Mouse (Mus musculus): ENCODE data around the gene Tcf20. TPM values are rescaled to one million over a fixed set of nuclear protein-coding genes. Genes with fewer than 3 reads are reported as not detected.

The Tcf20 gene
- polyA plus RNA-seq, 1 experiment from 2014 or later, result 14.7 TPM

DNA sequence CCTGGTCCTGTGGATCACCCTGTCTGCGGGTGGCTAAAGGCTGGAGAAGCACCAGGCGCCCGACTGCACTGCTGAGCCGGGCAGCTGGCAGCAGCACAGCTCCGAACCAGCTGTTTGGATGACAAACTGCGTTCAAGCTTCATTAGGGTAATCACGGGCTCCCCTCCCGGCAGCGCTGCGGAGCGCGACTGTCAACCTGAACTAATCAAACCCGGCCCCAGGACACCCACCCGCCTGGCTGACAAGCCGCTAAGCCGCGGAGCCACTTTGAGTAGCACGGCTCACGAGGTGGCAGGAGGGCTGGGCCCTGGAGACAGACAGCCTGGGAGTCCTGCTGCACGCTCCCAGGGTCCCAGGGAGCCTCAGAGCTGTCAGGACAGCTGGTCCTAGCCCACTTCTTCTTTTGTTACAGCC is 35.4 kb downstream of the Tcf20 start:
- peak overlapping the region; percentile 78 for H3K27ac ChIP-seq
- 3% methylated on average over 20 of the region's 20 CpGs for WGBS
- no peaks in the 10 kb centered on the region for H3K9me3 ChIP-seq
- H3K4me2 ChIP-seq, result peak overlapping the region; percentile 30
- ATAC-seq (ENCODE audit: low FRiP score), result peak; percentile 68
- peaks cover 83% of the 10 kb centered on the region for H3K4me1 ChIP-seq
- H3K4me3 ChIP-seq (replicated peaks), result no peak overlapping the region
- no peaks in the 10 kb centered on the region for H3K36me3 ChIP-seq (replicated peaks)
- peaks cover 62% of the 10 kb centered on the region for H3K27me3 ChIP-seq
- 0 out of 2 replicates have a peak overlapping the region, but pooled peaks have one; percentile 17 for H3K9ac ChIP-seq

DNA sequence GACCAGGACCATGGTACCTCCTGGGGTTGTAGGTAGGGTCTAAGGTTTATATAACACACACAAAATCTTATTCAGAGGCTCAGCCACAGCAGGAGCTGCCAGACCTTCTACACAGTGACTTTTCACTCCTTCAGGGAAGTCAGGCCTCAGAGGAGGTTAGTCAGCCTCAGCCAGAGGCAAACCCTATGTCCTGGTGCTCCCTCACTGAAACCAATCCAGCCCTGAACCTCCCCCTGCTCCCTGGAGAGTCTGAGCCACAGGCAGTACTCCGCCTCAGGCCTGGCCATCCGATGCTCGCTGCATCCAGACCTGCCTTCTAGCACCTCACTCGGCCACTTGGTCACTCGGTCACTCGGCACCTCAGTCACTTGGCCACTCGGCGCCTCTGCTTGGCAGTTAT is 37.4 kb downstream of the Tcf20 start:
- H3K27me3 ChIP-seq, result peaks cover 48% of the 10 kb centered on the region
- H3K4me1 ChIP-seq, result peaks cover 80% of the 10 kb centered on the region
- no peaks in the 10 kb centered on the region for H3K36me3 ChIP-seq (replicated peaks)
- no peak overlapping the region for H3K27ac ChIP-seq
- no peaks in the 10 kb centered on the region for H3K9me3 ChIP-seq
- H3K4me3 ChIP-seq (replicated peaks), result no peak overlapping the region
- no peak overlapping the region for H3K4me2 ChIP-seq
- no peak overlapping the region for H3K9ac ChIP-seq
- no peak for ATAC-seq (ENCODE audit: low FRiP score)
- WGBS, result 71% methylated on average over 8 of the region's 8 CpGs

DNA sequence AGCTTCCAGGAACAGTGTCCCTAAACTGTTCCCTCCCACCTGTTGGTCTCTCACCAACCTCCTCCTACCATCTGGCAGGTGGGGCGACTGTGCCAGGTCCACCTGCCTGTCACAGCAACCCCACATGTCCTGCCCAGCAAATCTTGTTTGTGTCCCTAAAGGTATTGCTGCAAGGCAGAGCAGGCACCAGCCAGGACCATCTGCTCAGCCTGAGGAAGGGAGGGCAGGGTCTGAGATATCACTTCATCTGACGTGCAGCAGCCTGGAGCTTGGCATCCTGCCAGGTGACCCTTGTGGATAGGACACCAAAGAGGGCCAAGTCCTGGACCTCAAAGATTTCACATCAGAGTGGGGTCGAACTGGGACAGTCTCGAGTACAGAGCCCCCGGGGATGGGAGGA is 40.2 kb downstream of the Tcf20 start:
- H3K4me2 ChIP-seq, result no peak overlapping the region
- H3K9me3 ChIP-seq, result no peaks in the 10 kb centered on the region
- WGBS, result 67% methylated on average over 5 of the region's 5 CpGs
- H3K4me1 ChIP-seq, result peaks cover 58% of the 10 kb centered on the region
- H3K27ac ChIP-seq, result no peak overlapping the region
- no peak overlapping the region for H3K4me3 ChIP-seq (replicated peaks)
- no peak for ATAC-seq (ENCODE audit: low FRiP score)
- H3K36me3 ChIP-seq (replicated peaks), result no peaks in the 10 kb centered on the region
- H3K9ac ChIP-seq, result no peak overlapping the region
- H3K27me3 ChIP-seq, result peaks cover 26% of the 10 kb centered on the region

DNA sequence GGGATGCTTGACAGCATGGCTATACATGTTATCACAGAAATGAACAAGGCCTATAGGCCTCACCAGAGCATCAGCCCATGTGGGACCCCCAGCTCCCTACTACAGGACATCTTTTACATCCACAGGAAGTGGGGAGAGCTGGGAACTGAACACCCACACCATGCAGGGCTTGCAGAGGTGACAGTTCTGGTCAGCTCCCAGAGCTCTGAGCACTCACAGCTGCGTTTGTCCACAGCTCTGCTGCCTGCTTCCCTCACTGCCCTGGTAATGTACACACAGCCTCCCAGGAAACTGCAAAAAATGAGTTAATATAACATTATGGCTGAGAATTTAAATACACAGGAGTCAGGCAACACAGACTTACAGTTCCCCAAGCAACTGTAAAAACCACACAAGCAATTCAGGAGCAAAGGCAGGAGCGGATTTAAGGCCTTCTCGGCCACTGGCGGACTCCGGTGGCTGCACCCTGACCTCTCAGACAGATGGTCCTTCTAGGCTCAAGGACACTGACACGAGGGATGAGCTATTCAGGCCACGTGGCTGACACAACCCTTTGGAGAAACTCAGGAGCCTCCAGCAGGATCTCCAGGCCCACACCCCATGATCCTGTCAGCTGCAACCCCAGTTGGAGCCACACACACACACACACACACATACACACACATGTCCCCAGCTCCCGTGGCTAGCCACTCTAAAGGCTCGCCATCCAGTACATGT is 43.0 kb downstream of the Tcf20 start:
- H3K27me3 ChIP-seq, result 0 out of 2 replicates have a peak, but pooled peaks cover 8% of the 10 kb centered on the region
- H3K4me3 ChIP-seq (replicated peaks), result no peak overlapping the region
- H3K9ac ChIP-seq, result no peak overlapping the region
- WGBS, result 79% methylated on average over 9 of the region's 9 CpGs
- H3K9me3 ChIP-seq, result no peaks in the 10 kb centered on the region
- H3K4me2 ChIP-seq, result no peak overlapping the region
- H3K4me1 ChIP-seq, result peaks cover 56% of the 10 kb centered on the region
- no peak overlapping the region for H3K27ac ChIP-seq
- H3K36me3 ChIP-seq (replicated peaks), result no peaks in the 10 kb centered on the region
- ATAC-seq (ENCODE audit: low FRiP score), result no peak

DNA sequence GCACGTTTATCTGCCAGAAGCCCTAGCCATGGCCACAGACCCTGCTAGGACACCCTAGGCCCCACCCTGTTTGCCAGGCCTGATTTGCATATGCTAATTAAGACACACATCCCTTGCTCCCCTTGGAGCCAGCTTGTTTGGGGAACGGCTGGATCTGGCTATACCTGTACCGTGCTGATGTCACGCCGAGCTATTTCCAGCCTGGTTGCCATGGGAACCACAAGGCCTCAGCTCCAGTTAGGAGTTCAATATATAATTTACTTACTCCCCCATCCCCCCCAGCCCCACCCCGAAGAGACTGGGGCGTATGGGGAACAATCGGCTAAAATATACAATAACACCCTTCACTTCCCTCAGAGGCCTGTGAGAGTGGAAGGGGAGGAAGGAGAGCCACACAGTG is 45.9 kb downstream of the Tcf20 start:
- Histone ChIP-seq H3K4me1 (peaks cover 60% of the 10 kb centered on the region), H3K9me3 (no peaks in the 10 kb centered on the region), H3K9ac (no peak overlapping the region), H3K36me3 (replicated peaks) (no peaks in the 10 kb centered on the region), H3K27ac (peak overlapping the region; percentile 76), H3K4me2 (no peak overlapping the region), H3K4me3 (replicated peaks) (no peak overlapping the region), H3K27me3 (no peaks in the 10 kb centered on the region)
- peak; percentile 40 for ATAC-seq (ENCODE audit: low FRiP score)
- WGBS, result 48% methylated on average over 8 of the region's 8 CpGs

DNA sequence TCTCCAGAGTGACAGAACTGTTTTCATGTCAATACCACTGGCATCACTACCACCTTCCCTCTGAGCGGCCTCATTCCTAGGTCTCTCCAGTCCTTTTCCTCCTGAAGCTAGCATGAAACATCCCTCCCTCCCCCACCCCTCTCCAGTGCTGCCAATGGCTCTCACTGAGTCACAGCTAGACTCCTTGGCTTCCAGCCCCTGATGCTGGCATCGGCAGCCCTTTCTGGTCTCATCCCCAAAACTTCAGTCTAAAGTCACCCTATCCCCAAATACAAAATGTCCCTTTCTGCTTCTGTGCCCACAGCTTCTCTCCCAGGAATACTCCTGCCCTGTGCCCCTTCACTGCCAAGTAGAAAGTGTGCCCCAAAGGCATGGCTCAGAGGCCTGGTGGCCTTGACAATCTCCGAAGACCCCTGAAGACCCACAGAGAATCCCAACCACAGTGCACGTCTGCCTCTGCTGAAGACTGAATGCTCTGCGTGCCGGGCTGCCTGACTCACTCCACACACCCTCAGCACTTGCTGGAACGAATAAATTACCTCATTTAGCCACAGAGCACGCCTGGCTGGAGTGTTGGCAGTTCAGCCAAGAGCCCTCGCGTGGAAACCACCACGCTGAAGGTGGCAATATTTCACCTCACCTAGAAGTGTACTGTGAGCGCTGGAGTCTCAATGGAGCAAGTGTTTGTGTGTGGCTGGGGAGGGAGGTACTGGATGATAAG is 47.0 kb downstream of the Tcf20 start:
- Histone ChIP-seq H3K9ac (no peak overlapping the region), H3K27ac (peak overlapping the region; percentile 76), H3K4me1 (peaks cover 65% of the 10 kb centered on the region), H3K4me3 (replicated peaks) (no peak overlapping the region), H3K4me2 (no peak overlapping the region), H3K36me3 (replicated peaks) (no peaks in the 10 kb centered on the region), H3K9me3 (no peaks in the 10 kb centered on the region), H3K27me3 (no peaks in the 10 kb centered on the region)
- WGBS, result 50% methylated on average over 12 of the region's 12 CpGs
- ATAC-seq (ENCODE audit: low FRiP score), result no peak

DNA sequence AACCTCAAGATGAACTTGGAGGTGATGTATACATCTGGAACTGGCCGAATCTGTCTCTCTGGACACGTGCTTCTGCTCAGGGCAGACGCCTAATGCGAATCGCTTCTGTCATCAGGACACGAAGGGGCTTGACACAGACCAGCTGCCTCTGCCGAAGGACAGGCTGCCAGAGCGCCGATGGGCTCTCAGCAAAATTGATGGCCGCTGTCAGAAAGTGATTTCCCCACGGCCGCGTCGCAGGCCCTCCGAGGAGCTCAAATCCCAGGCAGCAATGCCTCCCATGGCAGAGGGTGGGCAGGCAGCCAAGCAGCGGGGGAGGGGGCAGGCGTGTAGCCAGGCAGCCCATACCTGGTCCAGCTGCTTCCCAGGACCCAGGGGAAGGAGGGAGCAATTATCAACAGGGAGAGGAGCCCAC is 49.5 kb downstream of the Tcf20 start:
- WGBS, result 42% methylated on average over 17 of the region's 17 CpGs
- Histone ChIP-seq H3K4me3 (replicated peaks) (no peak overlapping the region), H3K27me3 (no peaks in the 10 kb centered on the region), H3K9ac (peak overlapping the region; percentile 36; the same call in 1 of the 2 replicates), H3K4me1 (peaks cover 86% of the 10 kb centered on the region), H3K9me3 (no peaks in the 10 kb centered on the region), H3K36me3 (replicated peaks) (no peaks in the 10 kb centered on the region), H3K27ac (peak overlapping the region; percentile 85), H3K4me2 (peak overlapping the region; percentile 30)
- peak; percentile 56; the same call in 1 of the 2 replicates for ATAC-seq (ENCODE audit: low FRiP score)

DNA sequence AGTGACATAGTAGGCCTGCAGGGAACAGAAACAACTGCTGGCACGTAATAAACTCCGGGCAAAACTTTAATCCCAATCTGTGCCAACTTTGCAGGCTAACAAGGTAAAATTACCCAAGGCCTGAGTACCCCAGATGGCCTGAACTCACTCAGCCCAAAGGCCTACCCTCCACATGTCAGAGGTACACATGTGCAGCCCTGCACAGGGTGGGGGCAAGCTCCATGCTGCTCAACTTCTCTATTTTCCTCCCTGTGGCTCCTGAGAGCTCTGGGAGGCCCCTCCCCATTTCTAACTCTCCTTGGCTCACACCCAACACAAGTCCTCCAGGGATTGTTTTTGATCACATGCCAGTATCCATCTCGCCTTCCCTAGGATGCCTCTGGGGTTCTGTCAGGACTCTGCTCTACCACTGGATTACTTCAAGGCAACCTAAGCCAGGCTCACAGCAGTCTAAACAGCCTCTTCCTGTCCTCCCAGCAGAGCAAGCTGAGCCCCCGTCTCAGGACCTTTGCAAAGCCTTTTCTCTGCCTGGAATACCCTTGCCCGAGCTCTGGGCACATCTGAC is 50.2 kb downstream of the Tcf20 start:
- Histone ChIP-seq H3K4me1 (peaks cover 90% of the 10 kb centered on the region), H3K9me3 (no peaks in the 10 kb centered on the region), H3K36me3 (replicated peaks) (no peaks in the 10 kb centered on the region), H3K4me2 (peak overlapping the region; percentile 30), H3K27ac (peak overlapping the region; percentile 85), H3K9ac (0 out of 2 replicates have a peak overlapping the region, but pooled peaks have one; percentile 36), H3K4me3 (replicated peaks) (no peak overlapping the region), H3K27me3 (no peaks in the 10 kb centered on the region)
- 54% methylated on average over 5 of the region's 5 CpGs for WGBS
- peak; percentile 33; the same call in 1 of the 2 replicates for ATAC-seq (ENCODE audit: low FRiP score)

DNA sequence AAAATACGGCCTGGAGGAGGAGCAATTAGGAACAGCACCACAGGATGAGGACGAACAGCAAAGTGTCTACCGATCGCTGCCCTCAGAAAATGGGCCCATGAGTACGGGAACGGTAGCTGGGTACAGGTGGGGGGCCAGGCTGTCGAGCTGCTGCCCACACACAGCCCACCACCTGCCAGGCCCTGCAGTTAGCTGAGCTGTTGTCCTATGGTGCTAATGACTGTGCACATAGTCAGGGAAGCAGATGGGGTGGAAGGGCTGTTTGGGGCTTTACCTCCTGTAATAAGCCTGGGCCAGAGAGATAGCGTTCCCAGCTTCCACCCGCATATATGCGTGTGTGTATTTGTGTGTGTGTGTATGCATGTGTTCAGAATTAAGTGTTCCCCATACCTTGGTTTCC is 52.7 kb downstream of the Tcf20 start:
- no peaks in the 10 kb centered on the region for H3K9me3 ChIP-seq
- no peak overlapping the region for H3K4me3 ChIP-seq (replicated peaks)
- 63% methylated on average over 10 of the region's 10 CpGs for WGBS
- no peak for ATAC-seq (ENCODE audit: low FRiP score)
- 0 out of 2 replicates have a peak overlapping the region, but pooled peaks have one; percentile 21 for H3K27ac ChIP-seq
- H3K36me3 ChIP-seq (replicated peaks), result no peaks in the 10 kb centered on the region
- H3K4me2 ChIP-seq, result no peak overlapping the region
- peaks cover 70% of the 10 kb centered on the region for H3K4me1 ChIP-seq
- no peak overlapping the region for H3K9ac ChIP-seq
- H3K27me3 ChIP-seq, result no peaks in the 10 kb centered on the region

DNA sequence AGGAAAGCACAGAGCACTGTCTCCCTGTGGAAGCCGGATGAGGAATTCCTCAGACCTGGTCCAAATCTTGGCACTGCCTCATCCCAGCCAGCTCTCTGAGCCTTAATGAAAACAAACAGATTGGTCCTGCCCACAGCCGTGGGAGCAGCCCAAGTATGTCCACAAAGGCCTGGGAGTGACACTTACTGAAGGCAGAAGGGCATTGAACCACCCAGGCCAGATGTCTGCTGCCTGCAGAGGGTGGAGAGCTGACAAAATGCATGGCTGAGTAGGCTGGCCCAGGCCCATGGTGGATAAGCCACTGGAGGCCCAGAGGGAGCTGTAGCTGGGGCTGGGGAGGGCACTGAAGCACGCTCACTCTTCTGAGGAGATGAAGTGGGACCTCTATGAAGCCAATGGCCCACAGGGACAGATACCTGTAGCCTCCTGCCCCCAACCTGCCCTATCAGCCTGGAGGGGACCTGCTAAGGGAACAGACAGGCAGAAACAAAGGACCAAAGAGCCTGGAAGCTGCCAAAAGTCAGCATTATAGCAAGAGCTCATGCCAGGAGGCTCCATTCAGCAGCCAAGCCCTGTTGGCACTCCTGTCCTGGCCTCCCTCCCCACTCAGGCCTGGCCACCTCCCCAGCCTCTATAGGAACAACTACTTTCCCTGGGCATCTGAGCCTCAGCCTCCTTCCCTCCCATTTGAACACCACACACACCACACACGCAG is 54.6 kb downstream of the Tcf20 start:
- Histone ChIP-seq H3K4me3 (replicated peaks) (no peak overlapping the region), H3K27ac (peak overlapping the region; percentile 77), H3K4me2 (no peak overlapping the region), H3K9me3 (no peaks in the 10 kb centered on the region), H3K9ac (0 out of 2 replicates have a peak overlapping the region, but pooled peaks have one; percentile 8), H3K4me1 (peaks cover 79% of the 10 kb centered on the region), H3K27me3 (0 out of 2 replicates have a peak, but pooled peaks cover 10% of the 10 kb centered on the region), H3K36me3 (replicated peaks) (no peaks in the 10 kb centered on the region)
- ATAC-seq (ENCODE audit: low FRiP score), result no peak
- WGBS, result 46% methylated on average over 4 of the region's 4 CpGs

DNA sequence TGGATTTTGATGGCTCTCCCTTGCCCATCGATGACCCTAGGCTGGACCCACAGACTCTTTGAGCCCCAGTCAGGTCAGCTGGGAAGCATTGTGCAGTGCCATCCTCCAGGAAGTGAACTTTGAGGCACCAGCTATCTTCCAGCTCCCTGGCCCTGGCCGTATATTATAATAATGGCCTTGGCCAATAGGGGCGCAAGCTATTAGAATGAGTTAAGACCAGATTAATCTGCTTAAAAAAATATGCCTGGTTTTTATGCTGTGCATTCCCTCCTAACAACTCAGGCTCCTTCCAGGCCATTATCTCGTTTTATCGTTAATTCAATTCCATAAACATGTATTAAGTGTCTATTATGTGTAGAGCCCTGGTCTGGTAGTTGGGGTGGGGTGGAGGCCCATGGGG is 56.2 kb downstream of the Tcf20 start:
- peaks cover 79% of the 10 kb centered on the region for H3K4me1 ChIP-seq
- WGBS, result 82% methylated on average over 5 of the region's 5 CpGs

DNA sequence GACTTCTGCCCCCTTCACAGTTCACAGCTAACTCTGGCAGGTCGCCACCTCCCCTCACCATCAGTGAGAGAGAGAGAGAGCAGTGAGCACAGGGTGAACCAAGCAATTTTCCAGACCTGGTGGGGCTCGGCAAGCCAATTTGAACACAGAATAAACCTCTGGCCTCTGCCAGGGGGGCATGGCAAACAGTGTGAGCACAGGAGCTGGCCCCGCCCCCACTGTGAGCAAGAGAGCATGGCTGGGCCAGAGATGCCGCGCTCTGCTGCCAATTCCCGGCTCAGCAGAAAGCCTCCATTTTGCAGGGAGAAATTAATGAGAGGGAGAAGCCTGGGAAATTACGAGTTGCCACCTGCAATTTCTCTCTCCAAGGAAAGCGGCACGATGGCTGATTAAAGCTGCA is 58.1 kb downstream of the Tcf20 start:
- H3K4me3 ChIP-seq (replicated peaks), result no peak overlapping the region
- H3K9me3 ChIP-seq, result no peaks in the 10 kb centered on the region
- peaks cover 21% of the 10 kb centered on the region for H3K27me3 ChIP-seq
- ATAC-seq (ENCODE audit: low FRiP score), result peak; percentile 51; the same call in 1 of the 2 replicates
- peak overlapping the region; percentile 30; the same call in 1 of the 2 replicates for H3K9ac ChIP-seq
- H3K4me1 ChIP-seq, result peaks cover 79% of the 10 kb centered on the region
- H3K27ac ChIP-seq, result peak overlapping the region; percentile 87
- peak overlapping the region; percentile 21 for H3K4me2 ChIP-seq
- H3K36me3 ChIP-seq (replicated peaks), result no peaks in the 10 kb centered on the region
- WGBS, result 23% methylated on average over 9 of the region's 9 CpGs

More for the DNA sequence above, 56.2 kb downstream of the Tcf20 start:
- no peak overlapping the region for H3K9ac ChIP-seq
- no peaks in the 10 kb centered on the region for H3K36me3 ChIP-seq (replicated peaks)
- H3K27ac ChIP-seq, result no peak overlapping the region
- no peak overlapping the region for H3K4me2 ChIP-seq
- ATAC-seq (ENCODE audit: low FRiP score), result no peak
- H3K9me3 ChIP-seq, result no peaks in the 10 kb centered on the region
- H3K27me3 ChIP-seq, result peaks cover 21% of the 10 kb centered on the region
- H3K4me3 ChIP-seq (replicated peaks), result no peak overlapping the region

Measured in forebrain, embryonic 12.5 days (tissue).